Comparison of ENCODE assay signal across 20 mouse cellular contexts in the genomic region with DNA sequence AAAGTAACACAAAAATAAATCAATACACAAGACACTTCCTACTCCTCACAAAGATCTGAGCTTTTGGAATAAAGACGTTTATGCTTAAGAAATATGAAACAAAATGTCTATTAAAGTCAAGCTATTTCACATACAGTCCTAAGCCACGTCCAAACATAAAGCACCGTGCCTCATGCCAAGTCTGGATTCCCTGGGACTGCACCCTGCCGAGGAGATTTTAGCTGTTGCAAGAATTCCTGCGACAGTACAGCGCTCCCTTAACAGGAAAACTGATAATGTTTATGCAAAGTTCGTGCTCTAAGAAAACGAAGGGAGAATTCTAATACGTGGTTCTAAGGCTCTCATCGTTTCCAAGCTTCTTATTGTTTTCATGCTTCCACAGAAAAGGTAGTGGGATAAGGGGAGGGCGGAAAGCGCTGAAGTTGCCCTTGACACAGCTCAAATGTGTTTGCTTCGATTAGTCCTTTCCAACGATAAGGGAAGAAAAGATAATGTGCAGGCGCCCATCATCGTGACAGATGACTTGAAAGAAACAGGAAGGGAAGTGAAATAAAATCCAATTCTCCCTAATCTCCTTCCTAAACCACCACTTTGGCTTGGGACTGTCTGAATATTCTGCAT. TPM values are rescaled to one million over a fixed set of nuclear protein-coding genes. Genes with fewer than 3 reads are reported as not detected.
DNase-seq lines count a peak whose midpoint lies in the region; ATAC-seq lines count a peak whose summit lies in the region.
"Had no signal": no experiment of that assay in that cellular context is flagged by ENCODE, and none has a peak within 500 bp of the region (broad histone marks: within the 10 kb centered on the region; RNA-seq: fewer than 3 reads in every experiment).

No protein-coding gene starts in this region.

- peak overlapping the region; percentile 52 for H3K4me2 ChIP-seq in heart, embryonic 15.5 days
- H3K4me2 ChIP-seq in midbrain, embryonic 11.5 days, result no peak overlapping the region
- H3K4me2 ChIP-seq in liver, embryonic 13.5 days, result peak overlapping the region; percentile 23
- H3K4me2 ChIP-seq: neural tube, embryonic 12.5 days had no signal

- no peak overlapping the region; the same call in 1 of the 2 replicates for H3K9ac ChIP-seq in heart, embryonic 15.5 days
- H3K9ac ChIP-seq in midbrain, embryonic 11.5 days (ENCODE audit: low read length), result no peak overlapping the region
- H3K9ac ChIP-seq in liver, embryonic 13.5 days, result no peak overlapping the region
- H3K9ac ChIP-seq: neural tube, embryonic 12.5 days had no signal

- no peak overlapping the region for H3K27ac ChIP-seq in heart, embryonic 15.5 days
- H3K27ac ChIP-seq in midbrain, embryonic 11.5 days (ENCODE audit: low read depth, low read length), result no peak overlapping the region
- no peak overlapping the region for H3K27ac ChIP-seq in midbrain, embryonic 10.5 days (replicated peaks)
- H3K27ac ChIP-seq in liver, embryonic 13.5 days, result no peak overlapping the region
- H3K27ac ChIP-seq: forebrain, embryonic 10.5 days; hindbrain, postnatal 0 days; limb, embryonic 10.5 days; neural tube, embryonic 12.5 days had no signal

- H3K4me3 ChIP-seq in heart, embryonic 15.5 days, result peak overlapping the region; percentile 28
- H3K4me3 ChIP-seq in midbrain, embryonic 11.5 days (ENCODE audit: low read depth, low read length), result no peak overlapping the region
- H3K4me3 ChIP-seq in midbrain, embryonic 10.5 days, result no peak overlapping the region
- no peak overlapping the region for H3K4me3 ChIP-seq in liver, embryonic 13.5 days (replicated peaks)
- H3K4me3 ChIP-seq: forebrain, embryonic 10.5 days; limb, embryonic 10.5 days; neural tube, embryonic 12.5 days had no signal

- H3K36me3 ChIP-seq in heart, embryonic 15.5 days, result no peaks in the 10 kb centered on the region
- H3K36me3 ChIP-seq in midbrain, embryonic 11.5 days (ENCODE audit: control insufficient read depth, insufficient read depth, low read length), result no peaks in the 10 kb centered on the region
- H3K36me3 ChIP-seq in midbrain, embryonic 10.5 days, result no peaks in the 10 kb centered on the region
- H3K36me3 ChIP-seq in liver, embryonic 13.5 days, result no peaks in the 10 kb centered on the region
- H3K36me3 ChIP-seq: forebrain, embryonic 10.5 days; limb, embryonic 10.5 days; neural tube, embryonic 12.5 days had no signal

- no peaks in the 10 kb centered on the region for H3K9me3 ChIP-seq in heart, embryonic 15.5 days (replicated peaks)
- no peaks in the 10 kb centered on the region for H3K9me3 ChIP-seq in midbrain, embryonic 11.5 days (ENCODE audit: control insufficient read depth, low read length)
- H3K9me3 ChIP-seq in midbrain, embryonic 10.5 days (replicated peaks), result no peaks in the 10 kb centered on the region
- no peaks in the 10 kb centered on the region for H3K9me3 ChIP-seq in liver, embryonic 13.5 days (replicated peaks)
- H3K9me3 ChIP-seq: forebrain, embryonic 10.5 days; limb, embryonic 10.5 days; neural tube, embryonic 12.5 days had no signal

- H3K27me3 ChIP-seq in heart, embryonic 15.5 days, result no peaks in the 10 kb centered on the region
- H3K27me3 ChIP-seq in midbrain, embryonic 11.5 days (ENCODE audit: control insufficient read depth, insufficient read depth, low read length), result no peaks in the 10 kb centered on the region
- H3K27me3 ChIP-seq in midbrain, embryonic 10.5 days (ENCODE audit: low read depth, poor library complexity, severe bottlenecking), result no peaks in the 10 kb centered on the region
- H3K27me3 ChIP-seq in liver, embryonic 13.5 days, result no peaks in the 10 kb centered on the region
- H3K27me3 ChIP-seq: neural tube, embryonic 12.5 days had no signal

- DNase-seq in heart, adult 8-10 months (ENCODE audit: low spot score), result no peak
- peak; percentile 78 for DNase-seq in midbrain, embryonic 11.5 days (ENCODE audit: low spot score, missing footprints)
- no peak for DNase-seq in midbrain, embryonic 10.5 days (ENCODE audit: low spot score)
- DNase-seq in liver, embryonic 13.5 days, result peak; percentile 14
- no peak for DNase-seq in layer of hippocampus, adult 11-12 months (ENCODE audit: low spot score)
- no peak for DNase-seq in layer of hippocampus, postnatal 14 days (ENCODE audit: low spot score in 2 of 2)
- DNase-seq in adrenal gland, adult 18-20 months (ENCODE audit: low spot score in 2 of 2), result no peak
- DNase-seq: adrenal gland, postnatal 36 days; cerebellum, adult 9-11 months; gastrocnemius, postnatal 10 days; kidney, adult 9 months; kidney, postnatal 4 days; lung, postnatal 14 days; spleen, adult 18-20 months; thymus, postnatal 14 days had no signal

- H3K4me1 ChIP-seq in heart, embryonic 15.5 days (replicated peaks), result 0 out of 2 replicates have a peak, but pooled peaks cover 3% of the 10 kb centered on the region
- no peaks in the 10 kb centered on the region for H3K4me1 ChIP-seq in midbrain, embryonic 11.5 days (ENCODE audit: control insufficient read depth, insufficient read depth, low read length)
- H3K4me1 ChIP-seq in midbrain, embryonic 10.5 days, result no peaks in the 10 kb centered on the region
- H3K4me1 ChIP-seq in liver, embryonic 13.5 days (replicated peaks), result peaks cover 7% of the 10 kb centered on the region; the same call in 1 of the 2 replicates
- H3K4me1 ChIP-seq: forebrain, embryonic 10.5 days; limb, embryonic 10.5 days; neural tube, embryonic 12.5 days had no signal

- no peak for ATAC-seq in heart, embryonic 15.5 days (replicated peaks; ENCODE audit: insufficient number of reproducible peaks, insufficient read depth, low FRiP score, low read depth)
- no peak for ATAC-seq in midbrain, embryonic 11.5 days (ENCODE audit: low FRiP score)
- ATAC-seq in liver, embryonic 13.5 days (ENCODE audit: low read depth), result peak; percentile 59; the same call in 1 of the 2 replicates
- ATAC-seq: hindbrain, postnatal 0 days had no signal

- whole genome bisulfite sequencing in heart, embryonic 15.5 days, result 34% methylated on average over 16 of the region's 16 CpGs
- WGBS in midbrain, embryonic 11.5 days, result 77% methylated on average over 16 of the region's 16 CpGs
- WGBS in midbrain, embryonic 10.5 days, result 80% methylated on average over 16 of the region's 16 CpGs
- WGBS in liver, embryonic 13.5 days (ENCODE audit: insufficient replicate concordance), result 50% methylated on average over 16 of the region's 16 CpGs

RNA-seq across cellular contexts. Expression of a gene that starts 23.8 kb away (rescaled TPM):
- polyA plus RNA-seq in heart, embryonic 15.5 days (2015; fragmentation: Nextera tagmentation; extraction: Ambion mirVana), result 555 and 706 TPM in 2 replicates
- total RNA-seq in heart, adult 8-10 months (2022), result 1,000 to 10,000 TPM; 1,110 to 1,211 (median 1,181) TPM
- 273 and 277 TPM in 2 replicates for polyA plus RNA-seq in midbrain, embryonic 11.5 days (2014; fragmentation: Nextera tagmentation; extraction: Ambion mirVana)
- 262 and 264 TPM in 2 replicates for polyA plus RNA-seq in midbrain, embryonic 10.5 days (2016; fragmentation: Nextera tagmentation; extraction: Ambion mirVana)
- 209 and 216 TPM in 2 replicates for polyA plus RNA-seq in liver, embryonic 13.5 days (2015; fragmentation: Nextera tagmentation; extraction: Ambion mirVana)
- 100 to 1,000 TPM; 183 to 185 TPM for total RNA-seq in layer of hippocampus, postnatal 14 days (2021)
- total RNA-seq in adrenal gland, adult 18-20 months (2021), result 100 to 1,000 TPM; 339 to 472 TPM

Comparison
In these comparisons a context has a peak if more than half of its experiments do, and no peak if none do; other contexts are left out.
1. DNase-seq: peak in midbrain, embryonic 11.5 days (single experiment) and liver, embryonic 13.5 days (single experiment); none in heart, adult 8-10 months (single experiment), midbrain, embryonic 10.5 days (single experiment), layer of hippocampus, adult 11-12 months (single experiment), layer of hippocampus, postnatal 14 days (0 of 2) and adrenal gland, adult 18-20 months (0 of 2).